In the genomic region with DNA sequence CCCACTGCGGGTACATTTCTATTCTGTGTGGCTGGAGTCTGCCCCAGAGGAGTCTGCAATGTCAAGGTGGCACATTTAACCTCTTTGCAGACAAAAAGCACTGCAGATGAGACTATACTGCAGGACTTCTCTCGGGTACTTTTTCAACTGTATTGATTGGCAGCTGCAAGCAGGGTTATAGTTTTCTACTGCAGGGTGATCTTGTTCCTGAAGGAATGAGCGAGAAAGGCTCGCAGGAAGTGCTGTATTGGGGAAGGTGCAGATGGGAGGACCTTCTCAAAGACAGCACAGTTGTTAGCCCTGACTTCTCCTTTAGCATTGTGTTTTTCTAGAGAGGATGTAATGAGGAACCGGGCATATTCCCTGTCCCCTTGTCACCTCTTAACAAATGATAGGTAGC, we compare ENCODE assay signal across 9 mouse cellular contexts. TPM values are rescaled to one million over a fixed set of nuclear protein-coding genes. Genes with fewer than 3 reads are reported as not detected.
A peak's percentile ranks its signal among the peaks of the same experiment; 100 is the strongest.
DNase-seq lines count a peak whose midpoint lies in the region; ATAC-seq and TF ChIP-seq lines count a peak whose summit lies in the region.
"Had no signal": no experiment of that assay in that cellular context is flagged by ENCODE, and none has a peak within 500 bp of the region (broad histone marks: within the 10 kb centered on the region; RNA-seq: fewer than 3 reads in every experiment).

No protein-coding gene starts in this region.

- H3K9ac ChIP-seq in lung, embryonic 14.5 days = peak overlapping the region; percentile 70
- peak overlapping the region; percentile 18; the same call in 1 of the 2 replicates for H3K9ac ChIP-seq in forebrain, embryonic 15.5 days (replicated peaks)
- H3K9ac ChIP-seq in intestine, embryonic 16.5 days (ENCODE audit: low read depth, low read length) = peak overlapping the region; percentile 57

- no peak for TF ChIP-seq POLR2A in small intestine, adult 2 months (IDR thresholded peaks at IDR 0.05; ENCODE audit: low read depth, low read length)

- peak; percentile 62 for DNase-seq in lung, embryonic 14.5 days
- DNase-seq in lung, adult 18-20 months = no peak
- no peak for DNase-seq in Muller cell, postnatal 12 days (ENCODE audit: inconsistent ontology term)
- DNase-seq in urinary bladder, postnatal 4 days (ENCODE audit: low spot score in 2 of 2) = no peak
- DNase-seq: cerebellum, adult 8-10 months; kidney, adult 11 months had no signal

- peaks cover 52% of the 10 kb centered on the region for H3K4me1 ChIP-seq in lung, embryonic 14.5 days (ENCODE audit: insufficient read depth)
- H3K4me1 ChIP-seq in forebrain, embryonic 15.5 days = peaks cover 67% of the 10 kb centered on the region
- peaks cover 29% of the 10 kb centered on the region for H3K4me1 ChIP-seq in intestine, embryonic 16.5 days (ENCODE audit: control insufficient read depth, insufficient read depth, low read length)
- H3K4me1 ChIP-seq in small intestine, adult 2 months (ENCODE audit: control insufficient read depth, insufficient read depth, insufficient read length, low read length) = peaks cover 2% of the 10 kb centered on the region; the same call in 1 of the 2 replicates

- peak overlapping the region; percentile 96 for H3K27ac ChIP-seq in lung, embryonic 14.5 days (ENCODE audit: low read depth)
- H3K27ac ChIP-seq in forebrain, embryonic 15.5 days (replicated peaks) = peak overlapping the region; percentile 81
- H3K27ac ChIP-seq in intestine, embryonic 16.5 days (ENCODE audit: low read length) = peak overlapping the region; percentile 70
- peak overlapping the region; percentile 17 for H3K27ac ChIP-seq in small intestine, adult 2 months (ENCODE audit: insufficient read depth, low read depth, low read length)

- no peaks in the 10 kb centered on the region for H3K27me3 ChIP-seq in lung, embryonic 14.5 days (ENCODE audit: insufficient read depth, low read length)
- H3K27me3 ChIP-seq in forebrain, embryonic 15.5 days = no peaks in the 10 kb centered on the region
- no peaks in the 10 kb centered on the region for H3K27me3 ChIP-seq in intestine, embryonic 16.5 days (replicated peaks; ENCODE audit: control insufficient read depth, insufficient read depth, low read length)
- no peaks in the 10 kb centered on the region for H3K27me3 ChIP-seq in small intestine, adult 2 months (ENCODE audit: control insufficient read depth, insufficient read depth, low read length)

- ATAC-seq in lung, embryonic 14.5 days (ENCODE audit: insufficient read depth) = no peak
- ATAC-seq in forebrain, embryonic 15.5 days (replicated peaks) = no peak
- ATAC-seq in intestine, embryonic 16.5 days = no peak

- H3K9me3 ChIP-seq in lung, embryonic 14.5 days (ENCODE audit: low read depth, low read length) = no peaks in the 10 kb centered on the region
- no peaks in the 10 kb centered on the region for H3K9me3 ChIP-seq in forebrain, embryonic 15.5 days
- no peaks in the 10 kb centered on the region for H3K9me3 ChIP-seq in intestine, embryonic 16.5 days (ENCODE audit: control insufficient read depth, low read length)

- H3K4me2 ChIP-seq in lung, embryonic 14.5 days = peak overlapping the region; percentile 56
- H3K4me2 ChIP-seq in forebrain, embryonic 15.5 days (replicated peaks) = peak overlapping the region; percentile 36
- H3K4me2 ChIP-seq in intestine, embryonic 16.5 days (ENCODE audit: low read depth, low read length) = peak overlapping the region; percentile 41

- H3K4me3 ChIP-seq in lung, embryonic 14.5 days (ENCODE audit: low read depth, low read length) = peak overlapping the region; percentile 48
- H3K4me3 ChIP-seq in forebrain, embryonic 15.5 days = peak overlapping the region; percentile 21
- peak overlapping the region; percentile 40 for H3K4me3 ChIP-seq in intestine, embryonic 16.5 days (ENCODE audit: low read length)
- no peak overlapping the region for H3K4me3 ChIP-seq in small intestine, adult 2 months (ENCODE audit: low read depth, low read length)

- no peak for TF ChIP-seq CTCF in lung, embryonic 14.5 days (IDR thresholded peaks at IDR 0.05; ENCODE audit: low read depth)
- no peak for TF ChIP-seq CTCF in small intestine, adult 2 months (IDR thresholded peaks at IDR 0.05; ENCODE audit: extremely low read depth, insufficient read length, insufficient replicate concordance, low read depth, low read length)

- WGBS in lung, embryonic 14.5 days = 10% methylated on average over 5 of the region's 5 CpGs
- 24% methylated on average over 5 of the region's 5 CpGs for WGBS in forebrain, embryonic 15.5 days
- WGBS in intestine, embryonic 16.5 days = 30% methylated on average over 5 of the region's 5 CpGs
- WGBS in small intestine, adult 2 months = 35% methylated on average over 5 of the region's 5 CpGs

- no peaks in the 10 kb centered on the region for H3K36me3 ChIP-seq in lung, embryonic 14.5 days (ENCODE audit: insufficient read depth)
- no peaks in the 10 kb centered on the region for H3K36me3 ChIP-seq in forebrain, embryonic 15.5 days
- no peaks in the 10 kb centered on the region for H3K36me3 ChIP-seq in intestine, embryonic 16.5 days (ENCODE audit: control insufficient read depth, insufficient read depth, low read length)
- H3K36me3 ChIP-seq in small intestine, adult 2 months (ENCODE audit: control insufficient read depth, insufficient read depth, low read length) = no peaks in the 10 kb centered on the region

RNA-seq across cellular contexts. Expression of a gene that starts 1.0 kb away (rescaled TPM):
- 296 and 307 TPM in 2 replicates for polyA plus RNA-seq in lung, embryonic 14.5 days (2014; fragmentation: Nextera tagmentation; extraction: Ambion mirVana)
- 84.2 and 92.8 TPM in 2 replicates for polyA plus RNA-seq in forebrain, embryonic 15.5 days (2015; fragmentation: Nextera tagmentation; extraction: Ambion mirVana)
- polyA plus RNA-seq in intestine, embryonic 16.5 days (2015; fragmentation: Nextera tagmentation; extraction: Ambion mirVana) = 191 and 194 TPM in 2 replicates
- 24.3 and 28.8 TPM in 2 replicates for polyA plus RNA-seq in small intestine, adult 2 months (2012; rRNA removed)

RNA-seq across cellular contexts. Expression of a gene that starts 35.1 kb away (rescaled TPM):
- not detected in 2 replicates for polyA plus RNA-seq in lung, embryonic 14.5 days (2014; fragmentation: Nextera tagmentation; extraction: Ambion mirVana)
- polyA plus RNA-seq in forebrain, embryonic 15.5 days (2015; fragmentation: Nextera tagmentation; extraction: Ambion mirVana) = 0.47 TPM in 1 of 2 replicates, not detected in the other
- polyA plus RNA-seq in intestine, embryonic 16.5 days (2015; fragmentation: Nextera tagmentation; extraction: Ambion mirVana) = not detected in 2 replicates
- not detected in 2 replicates for polyA plus RNA-seq in small intestine, adult 2 months (2012; rRNA removed)

RNA-seq across cellular contexts. Expression of a gene that starts 58.0 kb away (rescaled TPM):
- polyA plus RNA-seq in lung, embryonic 14.5 days (2014; fragmentation: Nextera tagmentation; extraction: Ambion mirVana) = not detected in 2 replicates
- polyA plus RNA-seq in forebrain, embryonic 15.5 days (2015; fragmentation: Nextera tagmentation; extraction: Ambion mirVana) = 0.06 TPM in 1 of 2 replicates, not detected in the other
- polyA plus RNA-seq in intestine, embryonic 16.5 days (2015; fragmentation: Nextera tagmentation; extraction: Ambion mirVana) = not detected in 2 replicates
- not detected in 2 replicates for polyA plus RNA-seq in small intestine, adult 2 months (2012; rRNA removed)

Comparison
In these comparisons a context has a peak if more than half of its experiments do, and no peak if none do; other contexts are left out.
1. H3K27ac ChIP-seq: peak in every context shown above with its lines; median percentile 96 in lung, embryonic 14.5 days; 81 in forebrain, embryonic 15.5 days; 70 in intestine, embryonic 16.5 days; 17 in small intestine, adult 2 months.
2. H3K9ac ChIP-seq: peak in every context shown above with its lines; median percentile 70 in lung, embryonic 14.5 days; 57 in intestine, embryonic 16.5 days; 18 in forebrain, embryonic 15.5 days.